Mouse (Mus musculus) frontal cortex, adult 2 months (tissue): Measurements from ENCODE around the gene Casc3. TPM values are rescaled to one million over a fixed set of nuclear protein-coding genes. Genes with fewer than 3 reads are reported as not detected.
"Not testable (repeated sequence)": the region's sequence is repeated elsewhere in the genome, so short reads cannot be mapped to it uniquely, and the experiment has no call there.

Source experiments
- DNase-seq, 2 experiments: peaks; one replicate each; pipeline ENCODE4 v3.0.0; 2022; ENCODE audit warnings: low spot score in 1 of 2; ENCODE audit errors: extremely low spot score in 1 of 2
- polyA plus RNA-seq: library from polyadenylated mRNA; depleted of rRNA; stranded (reverse); fragments of >200 nt; gene quantifications from 2 replicates; pipeline ENCODE4 v1.2.3, GENCODE M21; 2012

Gene Casc3
- polyA plus RNA-seq, 1 experiment, result 47.8 TPM

- DNase-seq, result peak; percentile 87 to 92
Measured at GRCm38 (mm10) chr11:98788550-98789218, 16.0 kb upstream of the Casc3 start.

- DNase-seq, result no peak
Measured at GRCm38 (mm10) chr11:98789219-98789807, 15.4 kb upstream of the Casc3 start.

DNA sequence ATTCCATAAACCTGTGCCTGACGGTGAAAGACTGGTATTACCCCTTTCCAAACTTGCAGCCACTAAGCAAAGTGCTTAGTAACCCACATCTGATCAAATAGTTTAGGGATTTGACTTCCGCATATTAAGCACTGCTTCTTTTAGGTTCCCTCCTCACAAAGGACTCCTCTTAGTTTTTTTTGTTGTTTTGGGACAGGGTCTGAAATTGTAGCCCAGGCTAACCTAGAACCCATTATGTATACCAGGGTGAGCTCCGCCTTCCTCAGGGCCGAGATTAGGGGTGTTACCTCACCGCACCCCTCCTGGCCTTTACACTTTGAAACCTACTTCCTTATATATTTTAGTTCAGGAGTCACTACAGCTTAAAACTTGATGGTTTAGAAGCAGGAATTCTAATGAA lies 14.9 kb upstream of the Casc3 start:
- no peak for DNase-seq

- DNase-seq, result no peak
Measured at GRCm38 (mm10) chr11:98790631-98791205, 14.0 kb upstream of the Casc3 start.

GRCm38 (mm10) chr11:98791448-98791847 lies 13.3 kb upstream of the Casc3 start:
- DNase-seq, result no peak

DNA sequence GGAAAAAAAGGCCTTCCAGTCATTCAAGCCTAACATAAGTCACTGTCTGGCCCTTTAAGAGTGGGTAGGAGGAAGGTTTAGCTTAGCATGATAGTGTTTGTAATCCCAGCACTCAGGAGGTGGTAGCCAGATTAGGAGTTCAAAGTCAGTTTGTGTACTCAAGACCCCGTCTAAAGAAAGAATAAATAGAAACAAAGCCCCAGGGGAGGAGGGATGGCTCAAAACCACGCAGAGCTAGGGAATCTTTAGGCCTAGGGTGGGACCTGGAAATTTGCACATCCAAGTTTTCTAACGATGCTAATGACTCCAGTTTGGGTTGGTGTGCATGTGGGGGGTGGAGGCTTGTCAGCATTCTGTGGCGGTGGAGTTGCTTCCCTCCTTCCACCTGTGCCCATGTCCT lies 12.6 kb upstream of the Casc3 start:
- DNase-seq, result no peak

- peak in 1 of 2 experiments; percentile 71 for DNase-seq
Measured at GRCm38 (mm10) chr11:98794469-98795014, 10.2 kb upstream of the Casc3 start.

DNA sequence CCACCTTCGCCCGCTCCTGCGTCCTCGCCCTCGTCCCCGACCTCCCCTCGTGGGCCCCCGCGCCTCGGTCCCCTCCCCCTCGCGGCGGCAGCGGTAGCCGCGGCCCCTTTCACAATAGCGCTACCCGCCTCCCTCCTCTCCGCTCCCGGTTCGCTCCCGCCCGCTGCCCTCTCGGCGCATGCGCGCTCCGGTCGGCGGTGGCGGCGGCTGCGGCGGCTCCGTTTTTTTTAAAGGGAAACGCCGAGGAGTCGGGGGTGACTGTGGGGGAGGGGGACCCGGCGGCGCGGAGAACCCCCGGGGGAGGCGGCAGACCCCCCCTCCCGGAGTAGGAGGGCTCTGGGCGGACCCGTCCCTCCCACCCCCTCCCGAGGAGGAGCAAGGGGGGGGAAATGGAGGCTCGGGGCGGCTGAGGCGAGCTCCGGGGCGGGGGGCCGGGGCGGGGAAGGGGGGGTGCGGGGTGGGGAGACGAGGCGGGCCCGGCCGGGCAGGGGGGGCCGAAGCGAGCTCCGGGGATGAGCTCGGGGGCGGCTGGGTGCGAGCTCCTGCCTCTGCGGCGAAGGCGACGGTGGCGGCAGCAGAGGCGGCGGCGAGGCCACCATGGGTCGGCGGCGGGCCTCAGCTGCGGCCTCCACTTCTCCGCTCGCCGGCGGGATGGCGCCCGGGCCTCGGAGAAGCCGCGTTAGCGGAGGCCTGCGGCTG lies 9.5 kb upstream of the Casc3 start, which contains the start of gene Msl1:
Gene Msl1, plus strand, starts transcription at position 502 of the 699 bp plus-strand sequence.
- peak in 1 of 2 experiments; percentile 88 for DNase-seq

- peak in 1 of 2 experiments; percentile 32 for DNase-seq
Measured at GRCm38 (mm10) chr11:98795714-98796514, 8.8 kb upstream of the Casc3 start.

DNA sequence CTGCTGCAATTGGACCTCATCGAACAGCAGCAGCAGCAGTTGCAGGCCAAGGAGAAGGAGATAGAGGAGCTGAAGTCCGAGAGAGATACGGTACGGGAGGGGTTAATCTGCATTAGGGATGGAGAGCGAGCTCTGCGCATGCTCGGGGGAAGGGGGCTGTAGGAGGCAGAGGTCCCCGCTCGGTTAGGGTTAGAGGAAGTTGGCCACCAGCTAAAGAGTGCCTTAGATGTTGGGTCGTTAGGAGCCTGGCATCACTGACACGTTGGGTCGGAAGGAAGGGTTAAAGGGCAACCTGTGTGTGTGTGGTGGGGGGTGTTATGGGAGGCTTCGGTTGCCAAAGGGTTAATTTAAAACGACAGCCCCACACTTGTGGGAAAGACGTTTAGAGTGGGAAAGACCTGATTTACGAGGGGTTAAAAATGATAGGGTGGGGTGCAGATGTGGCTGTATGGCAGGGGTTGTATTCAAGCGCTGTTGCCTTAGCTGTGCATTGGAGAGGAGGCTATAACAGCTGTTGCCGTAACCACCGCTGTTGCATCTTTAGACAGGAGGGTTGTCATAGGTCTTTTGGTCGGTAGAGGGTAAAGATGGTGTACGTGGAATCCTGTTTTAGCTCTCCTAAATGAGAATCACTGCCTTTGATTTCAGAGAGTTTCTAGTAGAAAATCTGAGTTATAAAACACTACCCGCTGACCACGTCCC lies 8.0 kb upstream of the Casc3 start:
- peak in 1 of 2 experiments; percentile 84 for DNase-seq

DNA sequence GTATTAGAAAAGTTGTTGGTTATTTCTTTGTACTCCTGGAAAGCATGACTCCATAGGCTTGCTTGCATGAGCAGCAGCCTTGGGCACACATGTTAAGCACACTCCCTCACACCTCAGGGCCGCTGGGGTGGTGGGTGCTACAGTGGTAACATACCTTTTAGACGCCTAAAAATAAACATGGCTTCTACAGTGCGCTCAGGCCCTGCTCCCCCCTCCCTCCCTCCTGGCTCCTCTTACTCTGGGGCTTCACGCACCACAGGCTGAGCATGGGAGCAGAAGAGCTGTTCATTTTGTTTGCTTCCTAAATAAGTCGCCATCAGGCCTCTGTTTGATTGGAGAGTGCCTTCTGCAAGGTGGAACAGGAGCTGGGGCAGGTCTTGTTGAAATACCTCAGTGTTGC lies 7.4 kb upstream of the Casc3 start:
- peak in 1 of 2 experiments; percentile 18 for DNase-seq

GRCm38 (mm10) chr11:98797909-98798308 lies 6.8 kb upstream of the Casc3 start:
- DNase-seq, result no peak

DNA sequence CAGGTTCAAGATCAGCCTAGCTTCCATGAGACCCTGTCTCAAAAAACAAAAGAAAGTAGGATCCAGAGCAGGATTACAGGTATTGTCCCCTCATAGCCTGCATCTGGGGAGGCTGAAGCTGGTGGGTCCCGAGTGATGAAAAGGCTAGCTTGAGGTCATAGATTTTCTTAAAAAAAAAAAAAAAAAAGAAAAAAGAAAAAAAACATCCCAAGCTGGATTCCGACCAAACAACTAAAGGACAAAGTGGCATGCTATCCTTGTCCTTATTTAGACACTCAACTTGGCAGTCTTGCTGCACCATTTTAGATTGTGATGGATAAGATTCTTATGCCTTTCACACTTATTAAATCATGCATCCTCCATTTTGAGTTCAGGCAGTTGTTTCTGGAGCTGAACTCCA lies 3.7 kb downstream of the Casc3 start:
- no peak for DNase-seq

DNA sequence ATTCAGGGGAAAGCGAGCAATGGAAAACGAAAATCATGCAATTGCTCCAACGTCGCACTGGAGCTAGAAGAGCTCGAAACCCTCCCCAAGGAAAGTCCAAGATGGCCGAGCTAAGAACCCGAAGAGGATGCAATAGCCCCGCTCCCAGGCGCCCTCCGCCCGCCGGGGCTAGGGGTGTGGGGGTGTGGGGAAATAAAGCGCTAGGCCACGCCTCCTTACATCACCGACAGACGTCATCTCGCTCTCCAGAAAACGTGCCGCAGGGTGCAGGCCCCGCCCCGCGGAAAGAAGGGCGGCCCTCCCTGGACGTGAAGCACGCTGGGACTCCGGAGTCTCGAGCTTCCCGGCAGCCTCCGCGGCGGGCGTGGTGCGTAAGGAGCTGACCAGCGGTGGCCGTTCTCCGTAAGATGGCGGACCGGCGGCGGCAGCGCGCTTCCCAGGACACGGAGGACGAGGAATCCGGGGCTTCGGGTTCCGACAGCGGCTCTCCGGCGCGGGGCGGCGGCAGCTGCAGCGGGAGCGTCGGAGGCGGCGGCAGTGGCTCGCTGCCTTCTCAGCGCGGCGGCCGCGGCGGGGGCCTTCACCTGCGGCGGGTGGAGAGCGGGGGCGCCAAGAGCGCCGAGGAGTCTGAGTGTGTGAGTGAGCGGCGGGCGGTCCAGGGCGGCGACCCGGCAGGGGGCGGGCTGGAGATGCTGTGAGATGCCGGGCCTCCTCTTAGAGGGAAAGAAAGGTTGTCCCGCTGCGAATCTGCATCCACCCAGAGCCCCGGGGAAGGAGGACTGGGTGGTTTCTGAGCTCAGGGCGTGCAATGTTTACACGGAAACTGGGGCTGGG lies 5.0 kb downstream of the Casc3 start:
- peak; percentile 98 to 99 for DNase-seq

DNA sequence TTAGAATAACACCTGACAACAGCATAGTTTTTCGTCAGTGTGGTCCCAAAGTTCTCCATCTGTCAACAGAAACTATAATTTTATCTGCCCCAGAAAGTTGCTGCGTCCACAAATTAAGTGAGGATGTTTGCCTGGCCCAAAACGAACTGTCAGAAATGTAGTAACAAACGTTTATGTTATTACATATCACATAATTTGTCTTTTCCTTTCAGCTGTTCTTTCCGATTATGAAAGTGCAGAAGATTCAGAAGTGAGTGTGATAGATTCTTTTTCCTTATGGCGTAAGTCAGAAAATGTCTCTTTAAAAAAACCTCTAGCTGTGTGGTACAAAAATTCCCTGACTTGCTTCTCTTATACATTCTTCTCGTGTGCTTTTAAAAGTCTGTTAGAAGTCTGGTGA lies 6.0 kb downstream of the Casc3 start:
- DNase-seq, result no peak

- DNase-seq, result no peak
Measured at GRCm38 (mm10) chr11:98816706-98817239, 12.1 kb downstream of the Casc3 start.

DNA sequence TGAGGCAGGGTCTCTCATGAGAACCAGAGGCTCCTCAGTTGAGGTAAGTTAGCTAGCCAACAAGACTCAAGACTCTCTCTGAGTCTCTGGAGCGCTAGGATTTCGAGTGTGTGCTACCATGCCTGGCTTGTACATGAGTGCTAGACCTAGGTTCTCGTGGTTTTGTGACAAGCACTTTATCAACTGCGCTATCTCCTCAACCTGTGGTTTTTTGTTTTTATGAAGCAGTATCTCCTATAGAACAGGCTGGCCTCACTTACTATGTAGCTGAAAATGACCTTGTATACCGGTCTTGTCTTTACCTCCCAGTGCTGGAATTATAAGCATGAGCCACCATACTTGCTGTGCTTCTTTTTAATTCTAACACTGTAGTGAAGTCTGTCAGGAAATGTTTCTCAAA lies 16.3 kb downstream of the Casc3 start:
- no peak for DNase-seq

- DNase-seq, result not testable (repeated sequence)
Measured at GRCm38 (mm10) chr11:98826071-98826470, 21.4 kb downstream of the Casc3 start.
